Mouse (Mus musculus): Measurements from ENCODE around the gene Ccdc142.

The Ccdc142 gene

GRCm38 (mm10) chr6:83101316-83101687 is at the start of gene Ccdc142, which contains the start of gene Gm42688:
Gene Ccdc142, plus strand, starts transcription at chr6:83101601.
Gene Gm42688, plus strand, starts transcription at chr6:83101617.
- peak; percentile 86 to 89 for DNase-seq (ENCODE audit: low spot score in 2 of 2)

DNA sequence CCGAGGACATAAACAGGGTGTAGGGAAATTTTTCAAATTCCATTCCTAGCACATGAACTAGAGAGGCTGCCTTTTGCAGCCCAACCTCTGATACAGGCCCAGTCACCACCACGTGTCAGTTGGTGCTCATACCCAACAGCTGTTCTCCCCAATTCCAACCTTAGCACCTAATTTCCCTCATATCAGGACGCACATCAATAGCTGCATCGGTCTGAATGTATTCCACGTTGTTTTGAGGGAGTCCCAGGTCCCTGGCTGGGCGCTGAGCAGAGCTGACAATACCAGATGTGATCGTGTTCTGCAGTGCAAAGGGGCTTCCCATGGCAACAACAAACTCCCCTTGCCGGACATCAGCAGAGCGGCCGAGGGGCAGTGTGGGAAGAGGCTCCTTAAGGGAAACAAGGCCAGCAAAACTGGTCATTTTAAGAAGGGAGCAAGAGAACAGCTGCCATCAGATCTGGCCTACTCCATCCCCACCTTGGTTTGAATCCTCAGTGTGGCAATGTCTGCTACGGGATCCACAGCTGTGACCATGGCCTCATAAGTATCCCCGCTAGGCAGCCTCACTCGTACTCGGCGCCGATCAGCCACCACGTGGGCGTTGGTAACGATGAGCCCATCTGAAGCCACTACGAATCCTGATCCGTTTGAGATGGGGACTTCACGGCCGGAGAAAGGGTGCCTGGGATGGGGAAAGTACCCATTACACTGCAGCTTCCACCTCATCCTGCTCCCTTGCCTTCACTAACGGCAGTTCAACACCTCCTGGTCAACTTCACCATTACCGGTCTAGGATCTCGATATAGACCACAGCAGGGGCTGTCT is 48.1 kb upstream of the Ccdc142 start:
- DNase-seq (ENCODE audit: low spot score in 2 of 2), result peak in 1 of 2 experiments; percentile 26

- peak; percentile 96 to 97 for DNase-seq (ENCODE audit: low spot score in 2 of 2)
Observed at GRCm38 (mm10) chr6:83054074-83054851, 47.1 kb upstream of the Ccdc142 start, which contains the start of gene Aup1. Gene Aup1, plus strand, starts transcription at chr6:83054521.

DNA sequence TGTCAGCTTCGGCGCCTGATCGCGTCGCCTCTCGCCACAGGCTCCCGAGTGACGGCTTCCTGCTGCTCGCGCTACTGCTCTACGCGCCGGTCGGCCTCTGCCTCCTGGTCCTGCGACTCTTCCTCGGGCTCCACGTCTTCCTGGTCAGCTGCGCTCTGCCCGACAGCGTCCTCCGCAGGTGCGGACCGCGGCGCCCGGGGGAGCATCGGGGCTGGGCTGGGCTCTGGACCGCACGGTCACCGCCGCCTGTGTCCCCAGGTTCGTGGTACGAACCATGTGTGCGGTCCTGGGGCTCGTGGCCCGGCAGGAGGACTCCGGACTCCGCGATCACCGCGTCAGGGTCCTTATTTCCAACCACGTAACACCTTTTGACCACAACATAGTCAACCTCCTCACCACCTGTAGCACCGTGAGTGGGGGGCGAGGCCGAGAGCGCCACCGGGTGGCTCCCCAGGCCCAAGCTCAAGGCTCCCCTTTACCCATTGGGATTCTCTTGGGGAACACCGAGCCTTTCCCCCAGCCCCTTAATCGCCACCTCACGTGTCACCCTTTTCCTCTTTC is 46.5 kb upstream of the Ccdc142 start, which contains the start of gene Htra2:
Gene Htra2 (minus strand): TSS at position 403 of the 561 bp plus-strand sequence.
- DNase-seq (ENCODE audit: low spot score in 2 of 2), result no peak

GRCm38 (mm10) chr6:83057790-83058189 is 43.6 kb upstream of the Ccdc142 start, which contains the start of gene Dqx1:
Gene Dqx1, plus strand, starts transcription at chr6:83057844.
- DNase-seq (ENCODE audit: low spot score in 2 of 2), result peak in 1 of 2 experiments; percentile 36

DNA sequence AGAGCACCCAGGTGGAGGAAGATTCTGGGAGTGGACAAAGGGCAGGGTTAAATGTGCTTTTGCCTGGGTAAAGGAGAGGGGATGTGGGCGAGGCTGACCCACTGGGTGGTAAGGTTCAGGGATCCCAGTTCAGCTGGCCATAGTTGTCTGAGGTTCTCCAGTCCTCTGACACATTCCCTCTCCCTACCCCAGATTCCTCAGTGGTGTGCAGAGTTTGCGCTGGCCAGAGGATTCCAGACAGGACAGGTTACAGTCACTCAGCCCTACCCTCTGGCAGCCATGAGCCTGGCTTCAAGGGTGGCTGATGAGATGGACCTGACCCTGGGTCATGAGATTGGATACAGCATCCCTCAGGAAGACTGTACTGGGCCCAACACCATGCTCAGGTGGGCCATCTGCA is 42.7 kb upstream of the Ccdc142 start:
- no peak for DNase-seq (ENCODE audit: low spot score in 2 of 2)

- no peak for DNase-seq (ENCODE audit: low spot score in 2 of 2)
Observed at GRCm38 (mm10) chr6:83065995-83066394, 35.4 kb upstream of the Ccdc142 start.

GRCm38 (mm10) chr6:83066441-83066840 is 35.0 kb upstream of the Ccdc142 start:
- no peak for DNase-seq (ENCODE audit: low spot score in 2 of 2)

- DNase-seq (ENCODE audit: low spot score in 2 of 2), result no peak
Observed at GRCm38 (mm10) chr6:83068221-83068620, 33.2 kb upstream of the Ccdc142 start.

DNA sequence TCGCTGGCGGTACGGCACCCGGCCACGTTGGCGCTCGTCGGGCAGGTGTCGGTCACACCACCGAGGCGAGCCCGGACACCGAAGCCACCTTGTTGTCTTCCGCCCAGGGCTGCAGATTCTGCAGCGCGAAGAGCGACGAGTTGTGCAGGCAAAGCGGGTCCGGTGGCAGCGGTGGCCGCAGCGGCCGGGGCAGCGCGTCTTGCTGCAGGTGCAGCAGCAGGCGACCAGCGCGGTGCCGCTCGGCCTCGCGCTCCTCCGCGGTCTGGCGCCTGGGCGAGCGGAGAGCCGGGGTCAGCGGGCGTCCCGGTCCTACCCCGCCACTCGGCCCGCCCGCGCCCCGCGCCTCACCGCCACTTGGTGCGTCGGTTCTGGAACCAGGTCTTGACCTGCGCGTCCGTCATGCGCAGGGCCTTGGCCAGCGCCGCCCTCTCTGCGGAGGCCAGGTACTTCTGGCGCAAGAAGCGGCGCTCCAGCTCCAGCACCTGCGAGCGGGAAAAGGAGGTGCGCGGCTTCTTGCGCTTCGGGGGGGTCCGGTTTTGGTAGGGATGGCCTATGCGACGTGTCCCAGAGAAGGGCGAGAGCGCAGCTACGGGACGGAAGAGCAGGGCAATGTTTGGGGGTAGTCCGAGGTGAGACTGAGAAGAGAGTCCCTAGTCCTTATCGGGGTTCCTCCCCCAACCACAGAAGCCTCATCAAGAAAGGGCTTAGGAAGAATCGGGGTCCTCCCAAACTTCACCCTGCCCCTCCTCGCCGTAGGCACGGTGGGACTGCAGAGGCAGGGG is 32.5 kb upstream of the Ccdc142 start:
- DNase-seq (ENCODE audit: low spot score in 2 of 2), result no peak

DNA sequence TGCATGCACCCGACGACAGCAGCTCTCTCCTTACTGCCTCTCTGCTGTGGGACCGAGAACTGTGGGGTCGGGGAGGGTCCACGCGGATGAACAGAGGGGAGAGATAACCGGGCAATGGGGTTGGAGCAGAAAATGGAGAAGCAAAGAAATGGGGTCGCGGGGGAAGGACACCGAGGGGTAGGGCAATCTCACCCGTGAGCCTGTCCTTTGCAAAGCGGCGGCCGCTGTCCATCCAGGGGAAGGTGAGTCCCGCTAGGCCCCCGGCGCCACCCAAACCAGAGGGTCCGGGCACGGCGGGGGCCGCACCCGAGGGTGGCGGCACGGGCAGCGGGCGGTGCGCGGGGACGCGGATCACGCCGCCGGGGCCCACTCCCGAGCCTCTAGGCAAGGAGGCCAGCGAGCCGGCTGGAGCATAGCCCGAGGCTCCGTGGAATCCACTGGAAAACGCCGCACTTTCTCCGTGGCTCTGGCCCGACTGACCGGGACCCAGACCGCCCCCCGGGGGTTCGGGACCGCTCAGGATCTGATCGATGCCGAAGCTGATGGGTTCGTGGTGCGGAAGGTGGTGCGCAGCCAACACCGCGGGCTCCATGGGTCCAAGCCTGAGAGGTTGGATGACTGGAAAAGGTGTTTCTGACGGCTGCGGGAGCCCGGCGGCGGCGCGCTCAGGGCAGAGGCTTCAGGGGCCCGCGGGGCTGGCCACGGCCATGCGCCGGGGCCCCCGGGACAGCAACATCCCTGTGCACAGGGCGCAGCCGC is 31.7 kb upstream of the Ccdc142 start:
- DNase-seq (ENCODE audit: low spot score in 2 of 2), result no peak

GRCm38 (mm10) chr6:83070247-83070310 is 31.3 kb upstream of the Ccdc142 start, which contains the start of gene Tlx2:
Gene Tlx2, minus strand, starts transcription at chr6:83070293.
- no peak for DNase-seq (ENCODE audit: low spot score in 2 of 2)

DNA sequence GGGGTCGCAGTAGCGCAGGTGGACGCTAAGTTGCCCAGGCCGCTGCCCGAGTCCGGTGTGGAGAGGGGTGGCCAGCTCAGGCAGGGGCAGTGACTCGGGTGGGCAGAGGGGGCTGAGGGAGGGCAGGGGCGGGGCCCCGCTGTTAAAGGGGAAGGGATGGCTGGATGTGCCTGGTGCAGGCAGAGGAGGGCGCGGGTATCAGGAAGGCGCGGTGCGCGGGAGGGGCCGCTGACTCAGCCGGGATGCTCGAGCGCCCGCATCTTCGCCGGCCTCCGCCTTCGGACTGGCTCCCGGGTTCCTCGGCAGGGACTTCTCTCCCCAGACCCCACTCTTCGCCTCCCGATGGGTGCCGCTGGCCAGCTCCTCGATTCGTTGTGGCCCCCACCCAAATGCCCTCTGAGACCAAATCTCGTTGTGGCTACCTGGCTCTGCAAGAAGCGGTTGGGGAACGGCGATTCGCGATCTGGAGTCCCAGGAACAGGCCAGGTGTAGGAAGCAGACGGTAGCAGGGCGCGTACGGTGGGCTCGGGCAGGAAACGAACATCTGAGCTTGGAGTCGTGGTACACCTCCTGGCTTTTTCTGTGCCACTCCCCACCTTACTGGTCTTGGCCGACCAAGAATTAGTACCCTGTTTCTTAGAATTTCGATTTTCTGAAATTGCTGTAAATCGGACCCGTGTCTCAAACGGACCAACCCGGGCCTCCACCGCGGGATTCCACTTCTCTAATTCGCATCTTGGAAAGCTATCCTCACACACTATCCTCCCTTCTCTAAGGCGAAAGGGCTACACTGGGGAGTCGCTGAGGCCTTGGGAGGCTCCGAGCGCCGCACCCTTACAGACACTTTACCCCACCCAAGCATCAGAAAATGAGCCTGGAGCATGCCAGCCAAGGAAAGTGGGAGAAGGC is 30.8 kb upstream of the Ccdc142 start:
- DNase-seq (ENCODE audit: low spot score in 2 of 2), result peak in 1 of 2 experiments; percentile 28

DNA sequence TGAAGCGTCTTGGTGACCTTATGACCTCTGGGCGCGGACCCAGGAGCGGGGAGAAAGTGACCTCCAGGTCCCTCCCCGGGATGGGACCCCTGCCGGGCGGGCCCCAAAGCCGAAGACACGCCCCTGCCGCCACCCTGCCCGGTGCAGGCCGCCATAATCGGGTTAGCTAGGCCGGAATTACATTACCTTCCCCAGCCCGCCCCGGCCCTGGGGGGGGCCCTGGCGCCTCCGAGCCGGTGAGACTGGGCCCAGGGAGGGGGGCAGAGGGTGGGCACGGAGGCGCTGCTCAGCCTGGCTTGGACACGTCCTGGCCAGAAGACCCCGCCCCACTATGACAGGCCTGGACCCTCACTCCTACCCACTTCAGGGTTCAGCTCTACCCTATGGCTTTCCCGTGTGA is 30.2 kb upstream of the Ccdc142 start:
- no peak for DNase-seq (ENCODE audit: low spot score in 2 of 2)

GRCm38 (mm10) chr6:83074979-83075378 is 26.4 kb upstream of the Ccdc142 start:
- DNase-seq (ENCODE audit: low spot score in 2 of 2), result no peak

DNA sequence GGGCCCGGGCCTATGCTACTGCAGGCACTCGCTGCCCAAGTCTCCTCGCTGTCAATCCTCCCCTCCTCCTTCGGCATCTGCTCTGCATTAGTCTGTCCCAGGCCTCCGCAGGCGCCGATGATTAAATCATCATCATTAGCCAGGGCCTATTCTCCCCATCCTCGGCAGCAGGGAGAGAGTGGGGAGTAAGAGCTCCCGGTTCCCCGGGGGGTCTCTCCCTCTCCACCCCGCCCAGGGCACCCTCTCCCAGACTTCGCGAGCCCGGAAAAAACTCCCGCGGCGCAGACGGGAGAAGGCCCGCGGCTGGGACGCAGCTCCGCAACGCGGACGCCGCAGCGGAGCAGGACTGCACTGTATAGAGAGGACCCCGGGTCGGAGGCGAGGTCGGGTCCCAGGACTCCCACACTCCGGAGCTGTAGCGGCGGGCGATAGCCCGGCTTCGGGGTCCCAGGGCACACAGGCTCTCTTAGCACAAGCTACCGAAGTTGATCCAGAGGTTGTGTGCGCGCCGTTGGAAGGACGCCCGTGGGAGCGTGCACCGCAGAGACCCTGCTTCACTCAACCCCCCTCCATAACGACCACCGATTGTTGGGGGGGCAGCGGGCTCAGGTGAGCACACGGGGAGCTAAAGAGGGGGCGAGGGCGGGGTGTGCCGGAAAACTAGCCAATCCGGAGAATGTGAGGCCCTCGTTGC is 23.6 kb upstream of the Ccdc142 start, which contains the start of gene Pcgf1:
Gene Pcgf1 (plus strand): TSS at position 240 of the 694 bp plus-strand sequence.
- DNase-seq (ENCODE audit: low spot score in 2 of 2), result peak; percentile 20 to 39

- peak; percentile 99 for DNase-seq (ENCODE audit: low spot score in 2 of 2)
Observed at GRCm38 (mm10) chr6:83078324-83078858, 23.0 kb upstream of the Ccdc142 start.

GRCm38 (mm10) chr6:83080210-83080609 is 21.2 kb upstream of the Ccdc142 start:
- DNase-seq (ENCODE audit: low spot score in 2 of 2), result no peak

- no peak for DNase-seq (ENCODE audit: low spot score in 2 of 2)
Observed at GRCm38 (mm10) chr6:83083497-83083896, 17.9 kb upstream of the Ccdc142 start.
